Mouse (Mus musculus) myocyte (in vitro differentiated cells): ENCODE results near the gene Fbxw8.

Experiments
- E2F4 ChIP-seq: IDR thresholded peaks from one replicate; pipeline ENCODE4 v1.6.1; 2011; ENCODE audit warnings: mild to moderate bottlenecking, control low read depth, moderate library complexity; ENCODE audit not compliant: insufficient read depth
- POLR2A ChIP-seq: IDR thresholded peaks from one replicate; pipeline ENCODE4 v1.6.1; 2011; ENCODE audit warnings: low read depth, mild to moderate bottlenecking, control low read depth, moderate library complexity; ENCODE audit not compliant: insufficient read length
- TCF12 ChIP-seq: IDR thresholded peaks from one replicate; pipeline ENCODE4 v1.6.1; 2011; ENCODE audit warnings: mild to moderate bottlenecking, control low read depth; ENCODE audit not compliant: poor library complexity, insufficient read depth, severe bottlenecking
- TCF3 ChIP-seq: IDR thresholded peaks from one replicate; pipeline ENCODE4 v1.6.1; 2011; ENCODE audit warnings: low read depth, control low read depth; ENCODE audit not compliant: insufficient read length

DNA sequence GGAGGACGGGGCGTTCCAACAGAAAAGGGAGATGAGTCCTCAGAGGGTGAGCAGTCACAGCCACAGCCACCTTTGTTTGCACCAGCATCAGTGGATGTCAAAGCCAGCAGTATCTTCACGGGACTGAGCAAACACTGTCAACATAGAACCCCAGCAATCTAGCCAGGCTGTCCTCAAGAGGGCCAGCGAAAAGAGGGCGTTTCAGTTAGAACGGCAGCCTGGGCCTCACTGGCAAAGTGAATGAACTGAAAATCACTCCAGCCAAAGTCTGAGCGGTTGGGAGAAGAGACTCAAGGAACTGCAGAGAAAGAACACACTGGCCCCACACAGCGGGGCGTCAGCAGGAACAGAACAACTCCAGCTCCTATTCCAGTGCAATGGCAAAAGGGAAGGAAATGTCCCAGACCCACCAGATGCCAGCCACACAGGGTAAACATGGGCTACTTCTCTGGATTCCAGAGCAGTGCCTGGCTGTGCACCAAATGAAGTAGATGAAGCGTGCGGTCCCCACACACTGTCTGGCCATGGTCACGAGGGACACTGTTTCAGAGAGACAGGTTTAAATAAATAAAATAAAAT is 72.1 kb downstream of the Fbxw8 start:
- no peak for TF ChIP-seq POLR2A
- TF ChIP-seq E2F4 = no peak
- no peak for TF ChIP-seq TCF12
- no peak for TF ChIP-seq TCF3
